Mouse (Mus musculus) liver, embryonic 14.5 days (tissue): ENCODE measurements around the gene Sap30. TPM values are rescaled to one million over a fixed set of nuclear protein-coding genes. Genes with fewer than 3 reads are reported as not detected.
"Not testable (repeated sequence)": the region's sequence is repeated elsewhere in the genome, so short reads cannot be mapped to it uniquely, and the experiment has no call there.

Experiments
- ATAC-seq: fragments of 200-750 bp; cut with Nextera tagmentation; 2 replicates; pipeline ENCODE4 v1.8.0; 2017; ENCODE audit warnings: moderate number of reproducible peaks, mild to moderate bottlenecking, moderate library complexity; ENCODE audit not compliant: insufficient read depth
- DNase-seq, 3 experiments: peaks; one replicate each; pipeline ENCODE4 v3.0.0-alpha.2; 2012 to 2013; ENCODE audit warnings: low read depth in 3 of 3, low spot score in 3 of 3
- H3K27ac ChIP-seq: fragments of 300-500 bp; sonication (generic); 2 replicates; pipeline ENCODE4 v1.5.1; 2014; ENCODE audit warnings: moderate library complexity, mild to moderate bottlenecking, control low read depth, inconsistent platforms
- H3K27me3 ChIP-seq: fragments of 300-500 bp; sonication (generic); 2 replicates; pipeline ENCODE4 v1.6.1; 2014; ENCODE audit warnings: mild to moderate bottlenecking, low read length, moderate library complexity; ENCODE audit not compliant: control insufficient read depth, insufficient read depth
- H3K36me3 ChIP-seq: fragments of 300-500 bp; sonication (generic); replicated peaks from 2 replicates; pipeline ENCODE4 v1.6.1; 2014; ENCODE audit warnings: low read depth; ENCODE audit not compliant: control insufficient read depth, insufficient read depth
- H3K4me1 ChIP-seq, 2 experiments: fragments of 200-500 bp in 1 of 2; fragments of 300-500 bp in 1 of 2; sonication (generic) in 1 of 2; replicated peaks; 2 replicates each; pipeline ENCODE4 v1.6.1; 2012 to 2014; ENCODE audit warnings: antibody characterized with exemption in 1 of 2, inconsistent platforms in 1 of 2, low read length in 1 of 2; ENCODE audit not compliant: control insufficient read depth in 2 of 2, insufficient read depth in 2 of 2
- H3K4me2 ChIP-seq: fragments of 300-500 bp; sonication (generic); 2 replicates; pipeline ENCODE4 v1.6.1; 2014; ENCODE audit warnings: low read depth, mild to moderate bottlenecking, control low read depth, moderate library complexity
- H3K4me3 ChIP-seq, 2 experiments: fragments of 200-500 bp in 1 of 2; fragments of 300-500 bp in 1 of 2; sonication (generic) in 1 of 2; 2 replicates each; pipeline ENCODE4 v1.5.1; 2012 to 2014; ENCODE audit warnings: low read depth in 2 of 2, low read length in 2 of 2, mild to moderate bottlenecking in 2 of 2, control low read depth in 1 of 2, inconsistent platforms in 1 of 2, moderate library complexity in 1 of 2; ENCODE audit not compliant: insufficient read depth in 1 of 2
- H3K9ac ChIP-seq: fragments of 300-500 bp; sonication (generic); replicated peaks from 2 replicates; pipeline ENCODE4 v1.6.1; 2014; ENCODE audit warnings: mild to moderate bottlenecking, control low read depth, moderate library complexity
- H3K9me3 ChIP-seq: fragments of 300-500 bp; sonication (generic); 2 replicates; pipeline ENCODE4 v1.6.1; 2016; ENCODE audit warnings: low read length, mixed read lengths; ENCODE audit not compliant: control insufficient read depth
- CTCF ChIP-seq: IDR thresholded peaks from 2 replicates; pipeline ENCODE4 v1.5.1; 2016; ENCODE audit warnings: antibody characterized with exemption, low read depth, control low read depth
- EP300 ChIP-seq: IDR thresholded peaks from 2 replicates; pipeline ENCODE4 v1.6.1; 2016; ENCODE audit warnings: antibody characterized with exemption, low read depth
- WGBS: fragments of 180-500 bp; shearing (Covaris S2); extraction: QIAGEN DNeasy Blood & Tissue Kit; methylation state at CpG from one replicate; pipeline ENCODE4 v1.1.7; 2014; ENCODE audit not compliant: insufficient replicate concordance; 5-methylcytosine and 5-hydroxymethylcytosine counted together
- polyA plus RNA-seq, 2 experiments: library from polyadenylated mRNA; depleted of rRNA in 1 of 2; stranded (reverse) in 1 of 2; unstranded in 1 of 2; fragments of >200 nt; fragmentation: Nextera tagmentation in 1 of 2; extraction: Ambion mirVana in 1 of 2; gene quantifications; 2 replicates each; pipeline versions ENCODE4 v1.2.1 to v1.2.3; 2012 to 2014

Gene Sap30
- polyA plus RNA-seq, 2 experiments = 10.6 to 14.4 TPM

DNA sequence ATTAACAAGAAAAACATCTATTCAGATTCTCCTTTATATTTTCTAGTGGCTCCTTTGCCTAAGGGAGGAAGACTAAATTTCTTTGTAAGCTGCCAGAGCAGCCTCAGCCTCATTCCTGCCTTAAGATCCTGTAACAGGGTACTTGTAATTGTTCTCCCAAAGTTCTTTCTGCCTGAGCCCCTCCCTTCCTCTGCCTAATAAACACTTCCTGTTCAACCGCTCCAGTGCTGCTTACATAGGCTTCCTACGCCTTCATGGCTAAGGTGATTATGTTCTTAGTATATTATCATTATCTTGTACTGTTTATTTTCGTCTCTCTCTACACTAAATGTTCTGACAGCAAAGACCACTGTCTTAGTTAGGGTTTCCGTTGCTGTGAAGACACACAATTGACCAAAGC lies 21.0 kb upstream of the Sap30 start:
- no peak overlapping the region for H3K4me3 ChIP-seq
- no peak for TF ChIP-seq EP300
- TF ChIP-seq CTCF = no peak
- no peaks in the 10 kb centered on the region for H3K9me3 ChIP-seq
- WGBS = 59% methylated on average over 4 of the region's 4 CpGs
- H3K4me1 ChIP-seq = peaks cover 16 to 18% of the 10 kb centered on the region in 2 experiments
- no peak for ATAC-seq
- no peak for DNase-seq
- no peak overlapping the region for H3K4me2 ChIP-seq
- no peak overlapping the region for H3K9ac ChIP-seq
- H3K27ac ChIP-seq = no peak overlapping the region
- peaks cover 10% of the 10 kb centered on the region for H3K36me3 ChIP-seq
- no peaks in the 10 kb centered on the region for H3K27me3 ChIP-seq

DNA sequence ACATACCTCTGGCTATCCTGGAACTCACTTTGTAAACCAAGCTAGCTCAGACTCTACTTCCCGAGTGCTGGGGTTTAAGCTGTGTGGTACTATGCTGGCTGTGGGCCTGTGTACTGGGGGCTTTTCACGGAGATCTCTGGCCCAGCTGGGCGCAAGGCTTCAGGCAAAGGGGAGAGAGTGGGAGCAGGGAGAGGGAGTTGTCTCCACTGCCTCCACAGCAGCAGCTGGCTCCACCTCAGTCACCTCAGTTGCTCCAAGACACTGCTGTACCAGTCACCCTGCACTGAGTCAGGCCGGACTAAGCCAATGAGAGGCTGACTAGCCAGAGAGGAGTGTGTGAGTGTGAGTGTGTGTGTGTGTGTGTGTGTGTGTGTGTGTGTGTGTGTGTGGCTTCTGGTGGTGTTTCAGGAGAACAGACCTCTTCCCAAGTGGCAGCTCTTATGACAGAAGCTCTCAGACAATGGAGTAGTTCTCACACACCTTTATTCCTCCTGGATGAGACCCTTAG lies 19.9 kb upstream of the Sap30 start:
- 77% methylated on average over 4 of the region's 4 CpGs for WGBS
- peaks cover 15 to 18% of the 10 kb centered on the region in 2 experiments for H3K4me1 ChIP-seq
- H3K4me2 ChIP-seq = no peak overlapping the region; the same call in 1 of the 2 replicates
- no peaks in the 10 kb centered on the region for H3K27me3 ChIP-seq
- no peaks in the 10 kb centered on the region for H3K36me3 ChIP-seq
- H3K27ac ChIP-seq = no peak overlapping the region
- TF ChIP-seq CTCF (no peak), EP300 (no peak)
- ATAC-seq (no peak), DNase-seq (no peak)
- no peak overlapping the region for H3K4me3 ChIP-seq
- H3K9me3 ChIP-seq = no peaks in the 10 kb centered on the region
- H3K9ac ChIP-seq = no peak overlapping the region

DNA sequence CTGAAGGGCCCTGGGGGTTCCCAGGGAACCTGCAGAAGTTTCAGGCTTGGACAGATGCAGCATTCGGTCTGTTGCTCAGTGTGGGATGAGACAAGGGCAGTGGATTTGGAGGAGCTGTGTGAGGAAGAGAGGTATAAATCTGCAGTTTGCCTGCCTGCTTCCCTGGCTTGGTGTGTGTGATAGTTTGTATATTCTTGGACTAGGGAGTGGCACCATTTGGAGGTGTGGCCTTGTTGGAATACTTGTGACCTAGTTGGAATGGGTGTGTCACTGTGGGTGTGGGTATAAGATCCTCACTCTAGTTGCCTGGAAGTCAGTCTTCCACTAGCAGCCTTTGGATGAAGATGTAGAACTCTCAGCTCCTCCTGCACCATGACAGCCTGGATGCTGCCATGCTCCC lies 17.8 kb upstream of the Sap30 start:
- H3K27ac ChIP-seq = peak overlapping the region; percentile 8
- peaks cover 15 to 16% of the 10 kb centered on the region in 2 experiments for H3K4me1 ChIP-seq
- DNase-seq, H3K36me3 ChIP-seq, H3K27me3 ChIP-seq, H3K9ac ChIP-seq, H3K9me3 ChIP-seq: not testable (repeated sequence)
- peak overlapping the region; percentile 44 for H3K4me2 ChIP-seq
- ATAC-seq = peak; percentile 49; the same call in 1 of the 2 replicates
- 83% methylated on average over 1 of the region's 1 CpGs for WGBS
- 0 out of 4 replicates have a peak overlapping the region, but pooled peaks of 1 of the 2 experiments have one; percentile 35 for H3K4me3 ChIP-seq

DNA sequence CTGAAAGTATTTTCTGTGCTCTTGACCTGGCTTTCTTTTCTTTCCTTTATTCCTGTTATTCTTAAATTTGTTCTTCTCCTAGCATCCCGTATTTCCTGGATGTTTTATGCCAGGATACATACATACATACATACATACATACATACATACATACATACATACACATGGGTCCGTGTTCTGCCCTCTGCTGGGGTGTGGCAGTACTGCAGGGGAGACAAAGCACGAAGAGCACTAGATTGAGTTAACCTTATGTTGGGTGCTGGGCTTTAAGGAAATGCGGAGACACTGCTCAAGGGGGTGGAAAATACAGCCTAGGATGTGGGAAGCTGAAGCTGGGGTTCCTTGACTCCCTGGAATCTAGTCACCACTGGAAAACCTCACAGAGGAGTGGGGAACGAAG lies 16.0 kb upstream of the Sap30 start:
- peak; percentile 45; the same call in 1 of the 2 replicates for ATAC-seq

DNA sequence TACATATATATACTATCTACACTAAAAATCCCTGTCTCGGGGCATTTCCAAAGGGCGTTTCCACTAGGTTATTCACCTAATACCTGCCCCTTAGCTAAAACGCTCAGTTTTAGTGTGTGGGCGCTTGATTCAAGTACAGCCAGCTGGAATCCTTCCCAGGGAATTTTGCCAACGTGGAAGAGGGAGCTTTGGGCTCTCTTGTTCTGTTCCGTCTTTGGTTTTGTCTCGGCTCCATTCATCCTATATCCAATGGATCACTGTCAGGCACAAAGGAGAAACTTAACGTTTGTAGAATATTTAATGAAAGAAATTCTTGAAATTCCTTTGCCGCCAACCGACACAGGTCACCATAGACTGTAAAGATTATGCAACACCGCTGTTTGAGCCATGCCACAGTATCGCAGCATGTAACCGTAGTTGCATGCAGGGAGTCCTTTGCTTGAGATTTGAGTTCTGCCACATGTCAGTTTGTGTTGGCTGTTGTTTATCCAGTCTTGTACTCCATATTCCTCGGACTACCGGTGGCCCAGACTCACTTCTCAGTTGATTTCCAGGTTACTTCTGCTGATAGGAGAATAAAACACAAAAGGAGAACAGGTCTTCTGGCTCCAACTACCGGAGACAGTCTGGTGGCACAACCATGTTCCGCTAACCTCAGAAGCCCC lies 11.3 kb upstream of the Sap30 start:
- WGBS = 73% methylated on average over 17 of the region's 17 CpGs
- Histone ChIP-seq H3K4me1 (no peaks in the 10 kb centered on the region), H3K9me3 (no peaks in the 10 kb centered on the region), H3K4me3 (no peak overlapping the region), H3K9ac (no peak overlapping the region), H3K27me3 (no peaks in the 10 kb centered on the region), H3K36me3 (no peaks in the 10 kb centered on the region), H3K27ac (no peak overlapping the region), H3K4me2 (no peak overlapping the region)
- ATAC-seq = no peak
- no peak for DNase-seq
- TF ChIP-seq EP300 = no peak

More for the DNA sequence above, 16.0 kb upstream of the Sap30 start:
- no peaks in the 10 kb centered on the region for H3K36me3 ChIP-seq
- no peak for DNase-seq
- H3K27ac ChIP-seq = no peak overlapping the region
- H3K4me3 ChIP-seq = no peak overlapping the region
- no peak overlapping the region for H3K9ac ChIP-seq
- H3K27me3 ChIP-seq = no peaks in the 10 kb centered on the region
- 31% methylated on average over 5 of the region's 5 CpGs for WGBS
- no peaks in the 10 kb centered on the region for H3K9me3 ChIP-seq
- TF ChIP-seq EP300 (no peak), CTCF (peak; percentile 95)
- H3K4me1 ChIP-seq = peaks cover 9 to 11% of the 10 kb centered on the region in 2 experiments
- no peak overlapping the region for H3K4me2 ChIP-seq
